Mouse (Mus musculus): ENCODE measurements around the gene Gm10401. TPM values are rescaled to one million over a fixed set of nuclear protein-coding genes. Genes with fewer than 3 reads are reported as not detected.
"Not testable (repeated sequence)": the region's sequence is repeated elsewhere in the genome, so short reads cannot be mapped to it uniquely, and the experiment has no call there.

Gm10401 gene
- polyA plus RNA-seq, 1 experiment from 2014 or later, result 46.5 TPM

- ATAC-seq (replicated peaks; ENCODE audit: low FRiP score, low TSS enrichment, low read depth) (no peak), DNase-seq (ENCODE audit: low spot score) (no peak)
- Histone ChIP-seq H3K4me3 (ENCODE audit: low read depth, low read length) (no peak overlapping the region), H3K27me3 (replicated peaks; ENCODE audit: control insufficient read depth, insufficient read depth, low read length) (no peaks in the 10 kb centered on the region), H3K9ac (ENCODE audit: low read length) (no peak overlapping the region), H3K27ac (ENCODE audit: low read depth) (no peak overlapping the region), H3K9me3 (ENCODE audit: control insufficient read depth, low read length) (no peaks in the 10 kb centered on the region), H3K36me3 (ENCODE audit: control insufficient read depth, insufficient read depth, low read length) (peaks cover 56% of the 10 kb centered on the region), H3K4me1 (replicated peaks; ENCODE audit: control insufficient read depth, insufficient read depth, low read length) (no peaks in the 10 kb centered on the region), H3K4me2 (ENCODE audit: low read length) (no peak overlapping the region)
- WGBS, result 98% methylated on average over 12 of the region's 12 CpGs
Measured at GRCm38 (mm10) chr5:115113244-115113643, 15.1 kb upstream of the Gm10401 start.

DNA sequence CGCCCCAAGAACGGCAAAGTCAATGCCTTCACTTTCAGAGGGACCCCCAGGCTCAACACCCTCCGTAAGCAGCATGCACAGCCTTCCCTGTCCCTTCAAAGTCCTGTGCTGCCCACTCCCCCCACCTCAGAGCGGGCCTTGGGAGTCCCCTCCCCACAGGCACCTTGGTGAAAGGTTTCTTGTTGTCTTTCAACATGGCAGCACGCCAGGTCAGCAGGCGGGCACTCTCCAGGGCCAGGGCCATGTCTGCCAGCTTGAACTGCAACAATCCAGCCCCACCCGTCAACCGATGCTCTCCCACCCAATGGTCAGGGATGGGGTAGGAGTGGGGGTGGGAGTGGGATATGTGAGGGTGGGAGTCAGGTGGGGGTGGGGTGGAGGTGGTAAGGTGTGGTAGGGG, 13.1 kb upstream of the Gm10401 start:
- Histone ChIP-seq H3K27me3 (replicated peaks; ENCODE audit: control insufficient read depth, insufficient read depth, low read length) (no peaks in the 10 kb centered on the region), H3K4me1 (replicated peaks; ENCODE audit: control insufficient read depth, insufficient read depth, low read length) (no peaks in the 10 kb centered on the region), H3K9ac (ENCODE audit: low read length) (no peak overlapping the region), H3K9me3 (ENCODE audit: control insufficient read depth, low read length) (no peaks in the 10 kb centered on the region), H3K4me3 (ENCODE audit: low read depth, low read length) (no peak overlapping the region), H3K4me2 (ENCODE audit: low read length) (no peak overlapping the region), H3K36me3 (ENCODE audit: control insufficient read depth, insufficient read depth, low read length) (peaks cover 40% of the 10 kb centered on the region), H3K27ac (ENCODE audit: low read depth) (no peak overlapping the region)
- WGBS, result 93% methylated on average over 8 of the region's 8 CpGs
- DNase-seq (ENCODE audit: low spot score) (no peak), ATAC-seq (replicated peaks; ENCODE audit: low FRiP score, low TSS enrichment, low read depth) (no peak)

GRCm38 (mm10) chr5:115103253-115103652, 5.2 kb upstream of the Gm10401 start:
- not testable (repeated sequence) for H3K4me3 ChIP-seq (ENCODE audit: low read depth, low read length); H3K9ac ChIP-seq (ENCODE audit: low read length); DNase-seq (ENCODE audit: low spot score); ATAC-seq (replicated peaks; ENCODE audit: low FRiP score, low TSS enrichment, low read depth); H3K9me3 ChIP-seq (ENCODE audit: control insufficient read depth, low read length); H3K27me3 ChIP-seq (replicated peaks; ENCODE audit: control insufficient read depth, insufficient read depth, low read length); H3K27ac ChIP-seq (ENCODE audit: low read depth); H3K4me1 ChIP-seq (replicated peaks; ENCODE audit: control insufficient read depth, insufficient read depth, low read length); H3K4me2 ChIP-seq (ENCODE audit: low read length)
- 97% methylated on average over 23 of the region's 23 CpGs for WGBS
- H3K36me3 ChIP-seq (ENCODE audit: control insufficient read depth, insufficient read depth, low read length), result peaks cover 24% of the 10 kb centered on the region

GRCm38 (mm10) chr5:115102231-115102630, 4.1 kb upstream of the Gm10401 start:
- H3K4me3 ChIP-seq (ENCODE audit: low read depth, low read length), result no peak overlapping the region
- H3K9ac ChIP-seq (ENCODE audit: low read length), result no peak overlapping the region
- H3K27ac ChIP-seq (ENCODE audit: low read depth), result no peak overlapping the region
- H3K4me2 ChIP-seq (ENCODE audit: low read length), result no peak overlapping the region
- no peak for ATAC-seq (replicated peaks; ENCODE audit: low FRiP score, low TSS enrichment, low read depth)
- H3K9me3 ChIP-seq (ENCODE audit: control insufficient read depth, low read length), result no peaks in the 10 kb centered on the region
- no peak for DNase-seq (ENCODE audit: low spot score)
- WGBS, result 82% methylated on average over 2 of the region's 2 CpGs
- no peaks in the 10 kb centered on the region for H3K4me1 ChIP-seq (replicated peaks; ENCODE audit: control insufficient read depth, insufficient read depth, low read length)
- peaks cover 34% of the 10 kb centered on the region for H3K36me3 ChIP-seq (ENCODE audit: control insufficient read depth, insufficient read depth, low read length)
- H3K27me3 ChIP-seq (replicated peaks; ENCODE audit: control insufficient read depth, insufficient read depth, low read length), result no peaks in the 10 kb centered on the region

GRCm38 (mm10) chr5:115100473-115100872, 2.4 kb upstream of the Gm10401 start:
- H3K27ac ChIP-seq (ENCODE audit: low read depth), result no peak overlapping the region
- H3K4me2 ChIP-seq (ENCODE audit: low read length), result no peak overlapping the region
- H3K4me3 ChIP-seq (ENCODE audit: low read depth, low read length), result no peak overlapping the region
- ATAC-seq (replicated peaks; ENCODE audit: low FRiP score, low TSS enrichment, low read depth) (no peak), DNase-seq (ENCODE audit: low spot score) (no peak)
- no peaks in the 10 kb centered on the region for H3K4me1 ChIP-seq (replicated peaks; ENCODE audit: control insufficient read depth, insufficient read depth, low read length)
- 80% methylated on average over 6 of the region's 6 CpGs for WGBS
- peaks cover 52% of the 10 kb centered on the region for H3K36me3 ChIP-seq (ENCODE audit: control insufficient read depth, insufficient read depth, low read length)
- no peaks in the 10 kb centered on the region for H3K27me3 ChIP-seq (replicated peaks; ENCODE audit: control insufficient read depth, insufficient read depth, low read length)
- H3K9me3 ChIP-seq (ENCODE audit: control insufficient read depth, low read length), result no peaks in the 10 kb centered on the region
- H3K9ac ChIP-seq (ENCODE audit: low read length), result no peak overlapping the region

- 87% methylated on average over 9 of the region's 9 CpGs for WGBS
- Histone ChIP-seq H3K9me3 (ENCODE audit: control insufficient read depth, low read length) (no peaks in the 10 kb centered on the region), H3K27me3 (replicated peaks; ENCODE audit: control insufficient read depth, insufficient read depth, low read length) (no peaks in the 10 kb centered on the region), H3K9ac (ENCODE audit: low read length) (no peak overlapping the region), H3K4me1 (replicated peaks; ENCODE audit: control insufficient read depth, insufficient read depth, low read length) (no peaks in the 10 kb centered on the region), H3K27ac (ENCODE audit: low read depth) (no peak overlapping the region), H3K36me3 (ENCODE audit: control insufficient read depth, insufficient read depth, low read length) (peaks cover 57% of the 10 kb centered on the region), H3K4me3 (ENCODE audit: low read depth, low read length) (no peak overlapping the region), H3K4me2 (ENCODE audit: low read length) (no peak overlapping the region)
- DNase-seq (ENCODE audit: low spot score) (no peak), ATAC-seq (replicated peaks; ENCODE audit: low FRiP score, low TSS enrichment, low read depth) (no peak)
Measured at GRCm38 (mm10) chr5:115099991-115100390, 1.9 kb upstream of the Gm10401 start.

DNA sequence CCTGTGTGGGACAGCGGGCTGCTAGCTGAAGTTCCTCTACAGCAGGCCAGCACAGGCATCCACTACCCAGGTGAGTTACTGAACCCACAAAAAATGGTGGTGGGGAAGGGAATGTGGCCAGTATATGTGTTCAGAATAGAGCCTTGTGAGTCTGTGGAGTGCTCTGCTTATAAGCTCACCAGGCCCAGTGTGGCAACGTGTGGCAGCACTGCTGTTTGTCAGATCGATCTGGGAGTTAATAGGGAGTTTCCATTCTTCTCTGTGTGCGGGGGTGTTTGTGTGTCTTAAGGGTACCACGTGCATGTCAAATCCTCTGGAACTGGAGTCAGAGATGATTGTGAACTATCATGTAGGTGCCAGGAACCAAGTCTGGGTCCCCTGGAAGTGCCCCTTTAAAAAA, 1.4 kb upstream of the Gm10401 start:
- Histone ChIP-seq H3K9ac (ENCODE audit: low read length) (no peak overlapping the region), H3K27ac (ENCODE audit: low read depth) (no peak overlapping the region), H3K4me1 (replicated peaks; ENCODE audit: control insufficient read depth, insufficient read depth, low read length) (no peaks in the 10 kb centered on the region), H3K36me3 (ENCODE audit: control insufficient read depth, insufficient read depth, low read length) (peaks cover 62% of the 10 kb centered on the region), H3K27me3 (replicated peaks; ENCODE audit: control insufficient read depth, insufficient read depth, low read length) (no peaks in the 10 kb centered on the region), H3K4me2 (ENCODE audit: low read length) (no peak overlapping the region), H3K9me3 (ENCODE audit: control insufficient read depth, low read length) (no peaks in the 10 kb centered on the region), H3K4me3 (ENCODE audit: low read depth, low read length) (no peak overlapping the region)
- 82% methylated on average over 5 of the region's 5 CpGs for WGBS
- ATAC-seq (replicated peaks; ENCODE audit: low FRiP score, low TSS enrichment, low read depth), result no peak
- no peak for DNase-seq (ENCODE audit: low spot score)

DNA sequence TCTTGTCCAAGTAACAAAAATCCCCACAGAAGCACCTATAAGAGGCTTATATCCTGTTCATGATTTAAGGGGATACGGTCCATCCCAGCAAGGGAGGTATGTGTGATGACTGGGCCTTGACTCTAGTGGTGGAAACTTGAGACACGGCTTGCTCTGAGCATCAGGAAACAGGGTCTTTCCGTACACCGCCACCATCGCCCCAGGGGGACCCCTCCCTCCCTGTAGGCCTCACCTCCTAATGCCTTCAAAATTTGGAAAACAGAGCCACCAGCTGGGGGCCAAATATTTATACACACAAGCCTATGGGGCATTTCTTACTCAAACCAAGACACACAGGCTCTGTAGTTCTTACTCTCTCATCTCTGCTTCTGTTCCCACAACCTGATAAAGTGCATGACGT, 6.3 kb downstream of the Gm10401 start:
- no peak for DNase-seq (ENCODE audit: low spot score)

DNA sequence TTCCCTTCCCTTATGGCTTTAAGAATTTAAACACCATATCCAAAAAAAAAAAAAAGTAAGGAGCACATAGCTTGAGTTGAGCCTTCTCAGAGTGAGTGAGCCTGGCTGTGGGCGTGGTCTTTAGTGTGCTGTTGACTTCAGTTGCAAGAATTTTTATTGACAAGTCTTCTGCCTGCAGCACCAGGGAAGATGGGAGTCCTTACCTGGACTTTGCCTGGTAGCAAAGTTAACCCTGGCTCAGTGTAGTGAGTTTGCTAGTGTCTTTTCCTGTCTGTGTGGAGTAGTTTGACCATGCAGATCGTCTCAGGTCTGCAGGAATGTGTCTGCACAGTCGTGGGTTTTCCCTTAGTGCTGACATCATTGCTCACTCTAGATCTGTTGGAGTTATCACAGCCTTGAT, 7.1 kb downstream of the Gm10401 start:
- WGBS, result 64% methylated on average over 3 of the region's 3 CpGs
- DNase-seq (ENCODE audit: low spot score), result no peak
- no peak for ATAC-seq (replicated peaks; ENCODE audit: low FRiP score, low TSS enrichment, low read depth)

More for the DNA sequence above, 6.3 kb downstream of the Gm10401 start:
- no peaks in the 10 kb centered on the region for H3K4me1 ChIP-seq (replicated peaks; ENCODE audit: control insufficient read depth, insufficient read depth, low read length)
- no peak overlapping the region for H3K4me2 ChIP-seq (ENCODE audit: low read length)
- H3K4me3 ChIP-seq (ENCODE audit: low read depth, low read length), result no peak overlapping the region
- ATAC-seq (replicated peaks; ENCODE audit: low FRiP score, low TSS enrichment, low read depth), result no peak
- WGBS, result 88% methylated on average over 6 of the region's 6 CpGs
- H3K9me3 ChIP-seq (ENCODE audit: control insufficient read depth, low read length), result no peaks in the 10 kb centered on the region; the same call in 1 of the 2 replicates
- peaks cover 84% of the 10 kb centered on the region for H3K36me3 ChIP-seq (ENCODE audit: control insufficient read depth, insufficient read depth, low read length)
- H3K27ac ChIP-seq (ENCODE audit: low read depth), result no peak overlapping the region
- no peak overlapping the region for H3K9ac ChIP-seq (ENCODE audit: low read length)
- H3K27me3 ChIP-seq (replicated peaks; ENCODE audit: control insufficient read depth, insufficient read depth, low read length), result no peaks in the 10 kb centered on the region

More for the DNA sequence above, 7.1 kb downstream of the Gm10401 start:
- Histone ChIP-seq H3K27ac (ENCODE audit: low read depth) (no peak overlapping the region), H3K4me3 (ENCODE audit: low read depth, low read length) (no peak overlapping the region), H3K9me3 (ENCODE audit: control insufficient read depth, low read length) (no peaks in the 10 kb centered on the region; the same call in 1 of the 2 replicates), H3K4me2 (ENCODE audit: low read length) (no peak overlapping the region), H3K4me1 (replicated peaks; ENCODE audit: control insufficient read depth, insufficient read depth, low read length) (no peaks in the 10 kb centered on the region), H3K36me3 (ENCODE audit: control insufficient read depth, insufficient read depth, low read length) (peaks cover 83% of the 10 kb centered on the region), H3K9ac (ENCODE audit: low read length) (no peak overlapping the region), H3K27me3 (replicated peaks; ENCODE audit: control insufficient read depth, insufficient read depth, low read length) (no peaks in the 10 kb centered on the region)
